Mouse (Mus musculus) embryonic facial prominence, embryonic 10.5 days (tissue): ENCODE measurements around the gene Apobec1. TPM values are rescaled to one million over a fixed set of nuclear protein-coding genes. Genes with fewer than 3 reads are reported as not detected.
"Not testable (repeated sequence)": the region's sequence is repeated elsewhere in the genome, so short reads cannot be mapped to it uniquely, and the experiment has no call there.

Experiments
- DNase-seq: peaks from one replicate; pipeline ENCODE4 v3.0.0-alpha.2; 2017; ENCODE audit warnings: low spot score
- H3K27ac ChIP-seq: fragments of 300-500 bp; sonication (generic); replicated peaks from 2 replicates; pipeline ENCODE4 v1.5.1; 2016; ENCODE audit warnings: mild to moderate bottlenecking
- H3K27me3 ChIP-seq: fragments of 300-500 bp; sonication (generic); replicated peaks from 2 replicates; pipeline ENCODE4 v1.6.1; 2016; ENCODE audit warnings: low read depth, mild to moderate bottlenecking; ENCODE audit not compliant: poor library complexity, severe bottlenecking
- H3K36me3 ChIP-seq: fragments of 300-500 bp; sonication (generic); replicated peaks from 2 replicates; pipeline ENCODE4 v1.6.1; 2016; ENCODE audit warnings: mild to moderate bottlenecking, moderate library complexity
- H3K4me1 ChIP-seq: fragments of 300-500 bp; sonication (generic); 2 replicates; pipeline ENCODE4 v1.6.1; 2016
- H3K4me3 ChIP-seq: fragments of 300-500 bp; sonication (generic); 2 replicates; pipeline ENCODE4 v1.5.1; 2016; ENCODE audit warnings: mild to moderate bottlenecking, moderate library complexity
- H3K9me3 ChIP-seq: fragments of 300-500 bp; sonication (generic); 2 replicates; pipeline ENCODE4 v1.6.1; 2016; ENCODE audit warnings: mild to moderate bottlenecking
- WGBS: fragments of 180-500 bp; shearing (Covaris S2); methylation state at CpG from one replicate; pipeline ENCODE4 v1.1.7; 2016; 5-methylcytosine and 5-hydroxymethylcytosine counted together
- polyA plus RNA-seq: library from polyadenylated mRNA; unstranded; fragments of >200 nt; fragmentation: Nextera tagmentation; extraction: Ambion mirVana; gene quantifications from 2 replicates; pipeline ENCODE4 v1.2.1, GENCODE M21; 2016

Apobec1 gene
- polyA plus RNA-seq, 1 experiment from 2014 or later = 0.96 TPM

- H3K4me1 ChIP-seq = peaks cover 4% of the 10 kb centered on the region; the same call in 1 of the 2 replicates
- H3K36me3 ChIP-seq = no peaks in the 10 kb centered on the region
- H3K9me3 ChIP-seq = no peaks in the 10 kb centered on the region
- WGBS = 92% methylated on average over 4 of the region's 4 CpGs
- H3K27ac ChIP-seq = no peak overlapping the region
- DNase-seq = no peak
- H3K4me3 ChIP-seq = no peak overlapping the region
- no peaks in the 10 kb centered on the region for H3K27me3 ChIP-seq
Observed at GRCm38 (mm10) chr6:122601031-122601430, 1.2 kb downstream of the Apobec1 start.

GRCm38 (mm10) chr6:122600066-122600646, 2.1 kb downstream of the Apobec1 start:
- WGBS = 87% methylated on average over 7 of the region's 7 CpGs
- Histone ChIP-seq H3K9me3 (no peaks in the 10 kb centered on the region), H3K4me1 (peaks cover 4% of the 10 kb centered on the region; the same call in 1 of the 2 replicates), H3K27ac (no peak overlapping the region), H3K36me3 (no peaks in the 10 kb centered on the region), H3K27me3 (no peaks in the 10 kb centered on the region), H3K4me3 (no peak overlapping the region)
- DNase-seq = no peak

GRCm38 (mm10) chr6:122599054-122599737, 3.0 kb downstream of the Apobec1 start:
- Histone ChIP-seq H3K27ac (no peak overlapping the region), H3K4me3 (no peak overlapping the region), H3K9me3 (no peaks in the 10 kb centered on the region), H3K36me3 (no peaks in the 10 kb centered on the region), H3K27me3 (no peaks in the 10 kb centered on the region), H3K4me1 (peaks cover 4% of the 10 kb centered on the region; the same call in 1 of the 2 replicates)
- WGBS = 93% methylated on average over 9 of the region's 9 CpGs
- DNase-seq = no peak

GRCm38 (mm10) chr6:122598436-122598835, 3.8 kb downstream of the Apobec1 start:
- Histone ChIP-seq H3K4me1 (peaks cover 4% of the 10 kb centered on the region; the same call in 1 of the 2 replicates), H3K27me3 (no peaks in the 10 kb centered on the region), H3K9me3 (no peaks in the 10 kb centered on the region), H3K27ac (no peak overlapping the region), H3K36me3 (no peaks in the 10 kb centered on the region), H3K4me3 (no peak overlapping the region)
- 91% methylated on average over 6 of the region's 6 CpGs for WGBS
- DNase-seq = no peak

GRCm38 (mm10) chr6:122598014-122598413, 4.2 kb downstream of the Apobec1 start:
- Histone ChIP-seq H3K27ac (no peak overlapping the region), H3K36me3 (no peaks in the 10 kb centered on the region), H3K4me1 (peaks cover 4% of the 10 kb centered on the region; the same call in 1 of the 2 replicates), H3K4me3 (no peak overlapping the region), H3K27me3 (no peaks in the 10 kb centered on the region), H3K9me3 (no peaks in the 10 kb centered on the region)
- DNase-seq = no peak
- 94% methylated on average over 4 of the region's 4 CpGs for WGBS

- no peaks in the 10 kb centered on the region for H3K4me1 ChIP-seq
- no peak overlapping the region for H3K27ac ChIP-seq
- no peaks in the 10 kb centered on the region for H3K27me3 ChIP-seq
- WGBS = 89% methylated on average over 7 of the region's 7 CpGs
- H3K4me3 ChIP-seq = no peak overlapping the region
- no peaks in the 10 kb centered on the region for H3K36me3 ChIP-seq
- DNase-seq = no peak
- no peaks in the 10 kb centered on the region for H3K9me3 ChIP-seq
Observed at GRCm38 (mm10) chr6:122596608-122597007, 5.6 kb downstream of the Apobec1 start.

- WGBS = 42% methylated on average over 7 of the region's 7 CpGs
- Histone ChIP-seq H3K4me1 (no peaks in the 10 kb centered on the region), H3K27ac (no peak overlapping the region), H3K36me3 (no peaks in the 10 kb centered on the region), H3K9me3 (no peaks in the 10 kb centered on the region), H3K27me3 (no peaks in the 10 kb centered on the region), H3K4me3 (no peak overlapping the region)
- DNase-seq = no peak
Observed at GRCm38 (mm10) chr6:122595637-122596036, 6.6 kb downstream of the Apobec1 start.

GRCm38 (mm10) chr6:122592905-122593304, 9.3 kb downstream of the Apobec1 start:
- WGBS = 92% methylated on average over 2 of the region's 2 CpGs
- DNase-seq = no peak
- H3K9me3 ChIP-seq = no peaks in the 10 kb centered on the region
- H3K4me1 ChIP-seq = no peaks in the 10 kb centered on the region
- no peaks in the 10 kb centered on the region for H3K27me3 ChIP-seq
- no peak overlapping the region for H3K4me3 ChIP-seq
- H3K27ac ChIP-seq = no peak overlapping the region
- no peaks in the 10 kb centered on the region for H3K36me3 ChIP-seq

GRCm38 (mm10) chr6:122591027-122591758, 11.1 kb downstream of the Apobec1 start:
- Histone ChIP-seq H3K9me3 (no peaks in the 10 kb centered on the region), H3K27me3 (no peaks in the 10 kb centered on the region), H3K4me1 (no peaks in the 10 kb centered on the region), H3K36me3 (no peaks in the 10 kb centered on the region), H3K27ac (no peak overlapping the region), H3K4me3 (no peak overlapping the region)
- 87% methylated on average over 13 of the region's 13 CpGs for WGBS
- DNase-seq = no peak

GRCm38 (mm10) chr6:122579086-122579485, 23.2 kb downstream of the Apobec1 start:
- no peak overlapping the region for H3K4me3 ChIP-seq
- H3K27me3 ChIP-seq = no peaks in the 10 kb centered on the region
- no peaks in the 10 kb centered on the region for H3K9me3 ChIP-seq
- 79% methylated on average over 1 of the region's 1 CpGs for WGBS
- H3K27ac ChIP-seq = no peak overlapping the region
- DNase-seq = no peak
- H3K36me3 ChIP-seq = no peaks in the 10 kb centered on the region
- H3K4me1 ChIP-seq = no peaks in the 10 kb centered on the region

- no peaks in the 10 kb centered on the region for H3K36me3 ChIP-seq
- no peak for DNase-seq
- H3K27me3 ChIP-seq = no peaks in the 10 kb centered on the region
- WGBS = 91% methylated on average over 3 of the region's 3 CpGs
- H3K27ac ChIP-seq = no peak overlapping the region
- no peak overlapping the region for H3K4me3 ChIP-seq
- no peaks in the 10 kb centered on the region for H3K9me3 ChIP-seq
- H3K4me1 ChIP-seq = no peaks in the 10 kb centered on the region
Observed at GRCm38 (mm10) chr6:122577030-122577429, 25.2 kb downstream of the Apobec1 start.

- H3K4me3 ChIP-seq, H3K27ac ChIP-seq, H3K27me3 ChIP-seq, H3K4me1 ChIP-seq, H3K9me3 ChIP-seq, H3K36me3 ChIP-seq, DNase-seq: not testable (repeated sequence)
- 84% methylated on average over 1 of the region's 1 CpGs for WGBS
Observed at GRCm38 (mm10) chr6:122575037-122575436, 27.2 kb downstream of the Apobec1 start.

GRCm38 (mm10) chr6:122571617-122571959, 30.7 kb downstream of the Apobec1 start:
- Histone ChIP-seq H3K4me3 (no peak overlapping the region), H3K27me3 (no peaks in the 10 kb centered on the region), H3K36me3 (no peaks in the 10 kb centered on the region), H3K27ac (no peak overlapping the region), H3K4me1 (no peaks in the 10 kb centered on the region), H3K9me3 (no peaks in the 10 kb centered on the region)
- 87% methylated on average over 3 of the region's 3 CpGs for WGBS
- no peak for DNase-seq
